Mouse (Mus musculus) liver, embryonic 14.5 days (tissue): ENCODE data around the gene Rad51. TPM values are rescaled to one million over a fixed set of nuclear protein-coding genes. Genes with fewer than 3 reads are reported as not detected.

Source experiments
- ATAC-seq: fragments of 200-750 bp; cut with Nextera tagmentation; 2 replicates; pipeline ENCODE4 v1.8.0; 2017; ENCODE audit warnings: moderate number of reproducible peaks, mild to moderate bottlenecking, moderate library complexity; ENCODE audit not compliant: insufficient read depth
- DNase-seq, 3 experiments: peaks; one replicate each; pipeline ENCODE4 v3.0.0-alpha.2; 2012 to 2013; ENCODE audit warnings: low read depth in 3 of 3, low spot score in 3 of 3
- H3K27ac ChIP-seq: fragments of 300-500 bp; sonication (generic); 2 replicates; pipeline ENCODE4 v1.5.1; 2014; ENCODE audit warnings: moderate library complexity, mild to moderate bottlenecking, control low read depth, inconsistent platforms
- H3K27me3 ChIP-seq: fragments of 300-500 bp; sonication (generic); 2 replicates; pipeline ENCODE4 v1.6.1; 2014; ENCODE audit warnings: mild to moderate bottlenecking, low read length, moderate library complexity; ENCODE audit not compliant: control insufficient read depth, insufficient read depth
- H3K36me3 ChIP-seq: fragments of 300-500 bp; sonication (generic); replicated peaks from 2 replicates; pipeline ENCODE4 v1.6.1; 2014; ENCODE audit warnings: low read depth; ENCODE audit not compliant: control insufficient read depth, insufficient read depth
- H3K4me1 ChIP-seq, 2 experiments: fragments of 200-500 bp in 1 of 2; fragments of 300-500 bp in 1 of 2; sonication (generic) in 1 of 2; replicated peaks; 2 replicates each; pipeline ENCODE4 v1.6.1; 2012 to 2014; ENCODE audit warnings: antibody characterized with exemption in 1 of 2, inconsistent platforms in 1 of 2, low read length in 1 of 2; ENCODE audit not compliant: control insufficient read depth in 2 of 2, insufficient read depth in 2 of 2
- H3K4me2 ChIP-seq: fragments of 300-500 bp; sonication (generic); 2 replicates; pipeline ENCODE4 v1.6.1; 2014; ENCODE audit warnings: low read depth, mild to moderate bottlenecking, control low read depth, moderate library complexity
- H3K4me3 ChIP-seq, 2 experiments: fragments of 200-500 bp in 1 of 2; fragments of 300-500 bp in 1 of 2; sonication (generic) in 1 of 2; 2 replicates each; pipeline ENCODE4 v1.5.1; 2012 to 2014; ENCODE audit warnings: low read depth in 2 of 2, low read length in 2 of 2, mild to moderate bottlenecking in 2 of 2, control low read depth in 1 of 2, inconsistent platforms in 1 of 2, moderate library complexity in 1 of 2; ENCODE audit not compliant: insufficient read depth in 1 of 2
- H3K9ac ChIP-seq: fragments of 300-500 bp; sonication (generic); replicated peaks from 2 replicates; pipeline ENCODE4 v1.6.1; 2014; ENCODE audit warnings: mild to moderate bottlenecking, control low read depth, moderate library complexity
- H3K9me3 ChIP-seq: fragments of 300-500 bp; sonication (generic); 2 replicates; pipeline ENCODE4 v1.6.1; 2016; ENCODE audit warnings: low read length, mixed read lengths; ENCODE audit not compliant: control insufficient read depth
- CTCF ChIP-seq: IDR thresholded peaks from 2 replicates; pipeline ENCODE4 v1.5.1; 2016; ENCODE audit warnings: antibody characterized with exemption, low read depth, control low read depth
- EP300 ChIP-seq: IDR thresholded peaks from 2 replicates; pipeline ENCODE4 v1.6.1; 2016; ENCODE audit warnings: antibody characterized with exemption, low read depth
- WGBS: fragments of 180-500 bp; shearing (Covaris S2); extraction: QIAGEN DNeasy Blood & Tissue Kit; methylation state at CpG from one replicate; pipeline ENCODE4 v1.1.7; 2014; ENCODE audit not compliant: insufficient replicate concordance; 5-methylcytosine and 5-hydroxymethylcytosine counted together
- polyA plus RNA-seq, 2 experiments: library from polyadenylated mRNA; depleted of rRNA in 1 of 2; stranded (reverse) in 1 of 2; unstranded in 1 of 2; fragments of >200 nt; fragmentation: Nextera tagmentation in 1 of 2; extraction: Ambion mirVana in 1 of 2; gene quantifications; 2 replicates each; pipeline versions ENCODE4 v1.2.1 to v1.2.3; 2012 to 2014

Rad51 gene
- polyA plus RNA-seq, 2 experiments = 28.7 to 35.7 TPM

DNA sequence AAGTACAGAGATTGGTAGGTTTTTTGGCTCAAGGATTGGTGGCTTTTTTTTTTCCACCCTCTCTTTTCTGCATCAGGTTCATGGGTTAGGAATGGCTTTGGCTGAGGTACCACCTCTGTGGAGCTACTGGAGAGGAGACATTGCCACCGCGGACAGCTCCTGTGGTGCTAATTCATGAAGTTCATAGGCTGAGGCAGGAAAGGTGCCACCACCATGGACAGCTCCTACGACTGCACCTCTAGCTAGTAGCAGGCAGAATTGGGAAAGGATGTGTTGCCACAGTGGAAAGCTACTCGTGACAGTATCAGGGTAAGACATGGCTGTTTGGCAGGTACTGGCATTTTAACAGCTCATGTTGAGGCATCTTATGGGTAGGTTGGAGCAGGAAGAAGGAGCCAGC, 4.0 kb upstream of the Rad51 start:
- DNase-seq (peak; percentile 43 to 48 (median 43)), ATAC-seq (no peak)
- Histone ChIP-seq H3K4me3 (no peak overlapping the region), H3K27me3 (no peaks in the 10 kb centered on the region), H3K9ac (no peak overlapping the region), H3K36me3 (peaks cover 17% of the 10 kb centered on the region), H3K27ac (no peak overlapping the region), H3K4me2 (no peak overlapping the region), H3K4me1 (peaks cover 1 to 4% of the 10 kb centered on the region in 2 experiments; a peak in 2 of 4 replicates), H3K9me3 (no peaks in the 10 kb centered on the region)
- TF ChIP-seq CTCF = no peak
- 69% methylated on average over 4 of the region's 4 CpGs for WGBS

DNA sequence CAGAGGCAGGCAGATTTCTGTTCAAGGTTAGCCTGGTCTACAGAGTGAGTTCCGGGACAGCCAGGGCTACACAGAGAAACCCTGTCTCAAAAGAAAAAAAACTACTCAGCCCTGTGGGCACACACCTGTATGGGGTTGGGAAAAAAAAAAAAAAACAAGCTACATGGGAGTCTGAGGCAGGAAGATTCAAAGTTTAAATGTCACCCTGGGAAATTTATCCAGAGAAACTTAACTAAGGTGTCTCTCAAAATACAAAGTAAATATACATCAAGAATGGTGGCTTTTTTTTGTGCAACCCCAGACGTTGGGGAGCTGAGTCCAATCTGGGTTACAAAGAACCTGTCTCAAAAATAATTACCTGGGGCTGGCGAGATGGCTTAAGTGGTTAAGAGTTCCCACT, 1.5 kb upstream of the Rad51 start:
- Histone ChIP-seq H3K27me3 (no peaks in the 10 kb centered on the region), H3K9me3 (no peaks in the 10 kb centered on the region), H3K4me3 (no peak overlapping the region), H3K4me2 (no peak overlapping the region), H3K27ac (no peak overlapping the region), H3K36me3 (peaks cover 3% of the 10 kb centered on the region), H3K9ac (no peak overlapping the region), H3K4me1 (peaks cover 6 to 8% of the 10 kb centered on the region in 2 experiments; a peak in 3 of 4 replicates)
- 93% methylated on average over 3 of the region's 3 CpGs for WGBS
- DNase-seq (no peak), ATAC-seq (no peak)
- TF ChIP-seq CTCF = no peak
- no peak for TF ChIP-seq EP300

DNA sequence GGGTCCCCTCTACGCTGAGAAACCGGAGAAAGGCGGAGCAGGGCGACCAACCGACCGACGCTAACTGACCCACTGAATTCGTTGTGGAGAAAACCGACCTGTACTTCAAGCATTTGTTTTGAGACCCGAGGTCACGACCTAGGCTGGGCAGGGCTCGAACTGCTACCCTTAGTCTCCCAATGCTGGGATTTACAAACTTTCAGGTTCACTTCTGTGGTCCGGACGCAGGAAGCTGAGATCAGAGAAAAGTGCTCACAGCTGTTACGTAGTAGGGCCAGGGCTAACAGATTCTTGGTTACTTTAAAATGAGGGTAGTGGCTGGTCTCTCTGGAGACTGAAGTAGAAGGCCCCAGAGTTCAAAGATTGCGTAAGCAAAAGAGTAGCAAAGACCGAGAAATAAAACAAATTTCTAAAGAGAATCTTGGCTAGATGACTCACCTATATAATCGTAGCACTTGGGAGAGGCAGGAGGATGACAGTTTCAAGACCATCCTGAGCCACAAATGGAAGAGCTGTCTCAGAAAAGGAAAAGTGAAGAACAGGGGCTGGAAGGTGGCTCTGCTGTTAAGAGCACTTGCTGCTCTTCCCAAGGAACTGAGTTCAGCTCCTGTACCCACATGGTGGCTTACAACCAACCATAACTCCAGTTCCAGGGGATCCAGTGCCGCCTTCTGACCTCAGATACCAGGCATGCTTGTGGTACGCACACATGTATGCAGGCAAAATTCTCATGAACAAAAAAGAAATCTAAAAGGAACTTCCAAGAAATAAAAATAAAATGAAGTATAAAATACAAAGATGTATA, 730 bp downstream of the Rad51 start:
- peaks cover 18% of the 10 kb centered on the region for H3K36me3 ChIP-seq
- H3K9ac ChIP-seq = peak overlapping the region; percentile 89
- ATAC-seq = peak; percentile 14; the same call in 1 of the 2 replicates
- TF ChIP-seq EP300 (no peak), CTCF (no peak; the same call in 1 of the 2 replicates)
- H3K4me2 ChIP-seq = peak overlapping the region; percentile 91
- no peaks in the 10 kb centered on the region for H3K27me3 ChIP-seq
- no peaks in the 10 kb centered on the region for H3K9me3 ChIP-seq
- WGBS = 9% methylated on average over 20 of the region's 20 CpGs
- H3K4me3 ChIP-seq = peak overlapping the region; percentile 98
- peak in 1 of 3 experiments; percentile 17 for DNase-seq
- peak overlapping the region; percentile 61 for H3K27ac ChIP-seq
- peaks cover 6 to 8% of the 10 kb centered on the region in 2 experiments; a peak in 3 of 4 replicates for H3K4me1 ChIP-seq

DNA sequence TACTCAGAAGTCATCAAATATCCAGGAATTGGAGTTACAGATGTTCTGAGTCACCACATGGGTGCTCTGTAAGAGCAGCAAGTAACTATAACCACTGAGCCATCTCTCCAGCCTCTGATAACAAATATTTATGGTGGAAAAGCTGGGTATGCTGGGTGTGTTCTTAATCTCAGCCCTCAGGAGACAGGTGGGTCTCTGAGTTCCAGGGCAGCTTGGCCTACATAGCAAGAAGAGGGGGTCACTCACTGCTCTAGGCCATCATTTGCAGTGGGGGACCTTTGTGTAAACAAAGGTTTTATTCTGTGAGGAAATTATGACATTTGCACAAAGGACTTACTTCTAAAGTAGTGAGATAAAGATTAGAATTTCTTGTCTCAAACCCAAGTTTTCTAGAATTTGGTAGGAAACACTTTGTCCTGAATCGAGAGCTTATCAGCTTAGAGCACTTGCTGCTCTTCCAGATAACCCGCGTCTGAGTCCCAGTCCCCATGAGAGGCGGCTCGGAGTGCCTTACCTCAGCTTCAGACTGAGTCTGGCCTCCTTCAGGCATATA, 23.8 kb downstream of the Rad51 start:
- H3K4me3 ChIP-seq = 0 out of 4 replicates have a peak overlapping the region, but pooled peaks of 1 of the 2 experiments have one; percentile 2
- H3K27ac ChIP-seq = peak overlapping the region; percentile 95
- H3K9ac ChIP-seq = no peak overlapping the region; the same call in 1 of the 2 replicates
- no peaks in the 10 kb centered on the region for H3K27me3 ChIP-seq
- 8% methylated on average over 5 of the region's 5 CpGs for WGBS
- TF ChIP-seq EP300 (peak; percentile 83), CTCF (no peak)
- H3K36me3 ChIP-seq = peaks cover 86% of the 10 kb centered on the region
- DNase-seq = peak; percentile 74 to 83 (median 79)
- ATAC-seq = peak; percentile 97
- H3K4me2 ChIP-seq = peak overlapping the region; percentile 56
- no peaks in the 10 kb centered on the region for H3K9me3 ChIP-seq
- peaks cover 23 to 24% of the 10 kb centered on the region in 2 experiments for H3K4me1 ChIP-seq

DNA sequence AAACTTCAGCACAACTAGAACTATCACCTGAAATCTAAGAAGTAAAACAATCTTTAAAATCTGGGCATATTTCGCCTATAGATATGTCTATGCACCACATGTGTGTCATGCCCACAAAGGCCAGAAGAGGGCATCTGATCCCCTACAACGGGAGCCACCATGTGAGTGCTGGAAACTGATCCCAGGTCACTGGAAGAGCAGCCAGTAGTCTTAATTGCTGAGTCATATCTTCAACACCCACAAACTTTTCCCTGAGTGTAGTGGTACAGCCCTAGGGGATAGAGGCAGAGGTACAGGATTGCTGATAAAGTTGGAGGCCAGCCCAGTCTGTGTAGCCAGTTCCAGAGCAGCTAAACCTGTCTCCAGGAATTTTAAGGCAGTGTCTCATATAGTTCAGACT, 32.6 kb downstream of the Rad51 start:
- 86% methylated on average over 2 of the region's 2 CpGs for WGBS
- no peak overlapping the region for H3K4me2 ChIP-seq
- peak in 1 of 3 experiments; percentile 43 for DNase-seq
- H3K27me3 ChIP-seq = no peaks in the 10 kb centered on the region
- TF ChIP-seq EP300 = no peak
- peak; percentile 69 for TF ChIP-seq CTCF
- H3K4me3 ChIP-seq = no peak overlapping the region
- peaks cover 96% of the 10 kb centered on the region for H3K36me3 ChIP-seq
- no peaks in the 10 kb centered on the region for H3K4me1 ChIP-seq
- no peak overlapping the region for H3K9ac ChIP-seq
- ATAC-seq = peak; percentile 52; the same call in 1 of the 2 replicates
- no peaks in the 10 kb centered on the region for H3K9me3 ChIP-seq
- no peak overlapping the region for H3K27ac ChIP-seq
